Mouse (Mus musculus) left cerebral cortex, adult 8-10 months (tissue): ENCODE measurements around the gene Rin2. TPM values are rescaled to one million over a fixed set of nuclear protein-coding genes. Genes with fewer than 3 reads are reported as not detected.

Source experiments
- DNase-seq, 2 experiments: peaks; one replicate each; pipeline ENCODE4 v3.0.0; 2022; ENCODE audit warnings: low spot score in 2 of 2
- total RNA-seq, 4 experiments: library from RNA; stranded (reverse); gene quantifications; 2 replicates each; pipeline ENCODE4 v1.2.4; 2022

The Rin2 gene
- 10 to 100 TPM; 21.7 to 35.6 (median 25.8) TPM for total RNA-seq

GRCm38 (mm10) chr2:145675142-145675755 lies at the start of gene Rin2:
Rin2 (plus strand) TSS chr2:145675215.
- DNase-seq = no peak

GRCm38 (mm10) chr2:145631123-145631798 lies 43.8 kb upstream of the Rin2 start:
- no peak for DNase-seq

- no peak for DNase-seq
Observed at GRCm38 (mm10) chr2:145631799-145632174, 43.2 kb upstream of the Rin2 start.

GRCm38 (mm10) chr2:145633811-145634210 lies 41.2 kb upstream of the Rin2 start:
- no peak for DNase-seq

- DNase-seq = no peak
Observed at GRCm38 (mm10) chr2:145640255-145640984, 34.6 kb upstream of the Rin2 start.

GRCm38 (mm10) chr2:145655373-145655960 lies 19.5 kb upstream of the Rin2 start:
- no peak for DNase-seq

- no peak for DNase-seq
Observed at GRCm38 (mm10) chr2:145656121-145656520, 18.9 kb upstream of the Rin2 start.

- no peak for DNase-seq
Observed at GRCm38 (mm10) chr2:145656716-145657115, 18.3 kb upstream of the Rin2 start.

- no peak for DNase-seq
Observed at GRCm38 (mm10) chr2:145661242-145661641, 13.8 kb upstream of the Rin2 start.

GRCm38 (mm10) chr2:145663899-145664298 lies 11.1 kb upstream of the Rin2 start:
- no peak for DNase-seq

GRCm38 (mm10) chr2:145664311-145664710 lies 10.7 kb upstream of the Rin2 start:
- no peak for DNase-seq

GRCm38 (mm10) chr2:145668135-145668534 lies 6.9 kb upstream of the Rin2 start:
- DNase-seq = no peak

- DNase-seq = no peak
Observed at GRCm38 (mm10) chr2:145670131-145670530, 4.9 kb upstream of the Rin2 start.

GRCm38 (mm10) chr2:145674496-145675141 lies 396 bp upstream of the Rin2 start:
- no peak for DNase-seq

GRCm38 (mm10) chr2:145675756-145676543 lies 935 bp downstream of the Rin2 start:
- DNase-seq = peak in 1 of 2 experiments; percentile 12

- DNase-seq = no peak
Observed at GRCm38 (mm10) chr2:145676544-145676925, 1.5 kb downstream of the Rin2 start.

GRCm38 (mm10) chr2:145676936-145677335 lies 1.9 kb downstream of the Rin2 start:
- no peak for DNase-seq

- no peak for DNase-seq
Observed at GRCm38 (mm10) chr2:145680141-145680540, 5.1 kb downstream of the Rin2 start.

- no peak for DNase-seq
Observed at GRCm38 (mm10) chr2:145680762-145681161, 5.7 kb downstream of the Rin2 start.

- no peak for DNase-seq
Observed at GRCm38 (mm10) chr2:145681626-145682025, 6.6 kb downstream of the Rin2 start.

GRCm38 (mm10) chr2:145682924-145683323 lies 7.9 kb downstream of the Rin2 start:
- no peak for DNase-seq
